Mouse (Mus musculus) central nervous system, embryonic 18 days (tissue): Measurements from ENCODE around the gene Defb6. TPM values are rescaled to one million over a fixed set of nuclear protein-coding genes. Genes with fewer than 3 reads are reported as not detected.

ENCODE experiments used
- polyA plus RNA-seq: library from polyadenylated mRNA; depleted of rRNA; stranded (reverse); fragments of >200 nt; gene quantifications from 2 replicates; pipeline ENCODE4 v1.2.3, GENCODE M21; 2012; rRNA removed

Gene Defb6
- polyA plus RNA-seq = not detected in 2 replicates

DNA sequence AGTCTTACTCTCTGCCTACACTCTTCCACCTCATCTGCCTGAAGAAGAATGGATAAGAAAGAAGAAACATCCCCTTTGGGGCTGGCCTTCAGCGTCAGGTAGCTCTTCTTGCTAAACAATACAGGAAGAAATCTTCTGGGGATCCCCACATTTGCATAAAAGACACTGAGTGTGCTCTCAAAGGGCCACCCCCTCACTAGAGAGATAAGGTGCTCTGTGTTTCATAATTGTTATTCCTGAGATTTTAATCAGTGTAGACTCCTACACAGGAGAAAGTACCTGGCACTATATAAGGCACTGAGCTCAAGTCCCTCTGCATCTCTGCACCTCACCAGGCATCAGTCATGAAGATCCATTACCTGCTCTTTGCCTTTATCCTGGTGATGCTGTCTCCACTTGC lies at the start of gene Defb6:
Gene Defb6, plus strand, starts transcription at position 318 of the 400 bp plus-strand sequence.

DNA sequence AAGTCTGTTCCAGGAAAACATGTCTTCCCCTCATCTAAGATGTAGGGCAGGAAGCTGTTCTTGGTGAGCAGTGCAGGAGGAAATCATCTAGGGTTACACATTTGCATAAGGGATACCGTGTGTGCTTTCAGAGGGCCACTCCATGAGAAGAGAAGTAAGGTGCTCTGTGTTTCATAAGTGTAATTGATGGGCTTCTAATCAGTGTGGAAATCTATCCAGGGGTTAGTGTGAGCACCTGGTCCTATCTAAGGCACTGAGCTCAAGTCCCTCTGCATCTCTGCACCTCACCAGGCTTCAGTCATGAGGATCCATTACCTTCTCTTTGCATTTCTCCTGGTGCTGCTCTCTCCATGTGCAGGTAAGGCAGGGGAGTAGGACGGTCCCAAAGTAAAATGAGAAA lies 14.3 kb downstream of the Defb6 start, which contains the start of gene Defb46:
Gene Defb46, plus strand, starts transcription at position 301 of the 400 bp plus-strand sequence.

DNA sequence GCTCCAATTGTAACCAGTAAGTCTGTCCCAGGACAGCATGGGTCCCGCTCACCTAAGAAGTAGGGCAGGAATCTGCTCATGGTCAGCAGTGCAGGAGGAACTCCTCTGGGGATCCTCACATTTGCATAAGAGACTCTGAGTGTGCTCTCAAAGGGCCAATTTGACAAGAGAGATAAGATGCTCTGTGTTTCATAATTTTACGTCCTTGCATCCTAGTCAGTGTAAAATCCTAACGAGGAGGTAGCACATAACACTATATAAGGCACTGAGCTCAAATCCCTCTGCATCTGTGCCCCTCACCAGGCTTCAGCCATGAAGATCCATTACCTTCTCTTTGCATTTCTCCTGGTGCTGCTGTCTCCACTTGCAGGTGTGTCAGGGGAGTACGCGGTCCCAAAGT lies 22.0 kb downstream of the Defb6 start, which contains the start of gene Defb5:
Gene Defb5, plus strand, starts transcription at position 301 of the 400 bp plus-strand sequence.

Other genes with a start within 250 kb of the Defb6 start
- gene Defb40, start 247.2 kb upstream of the Defb6 start, polyA plus RNA-seq = not detected in 2 replicates
- gene Defb37, start 234.4 kb upstream of the Defb6 start, polyA plus RNA-seq = not detected in 2 replicates
- not detected in 2 replicates for gene Defb38, start 198.9 kb upstream of the Defb6 start, polyA plus RNA-seq
- not detected in 2 replicates for gene Defb39, start 160.7 kb upstream of the Defb6 start, polyA plus RNA-seq
- not detected in 2 replicates for gene Defb12, start 110.6 kb upstream of the Defb6 start, polyA plus RNA-seq
- not detected in 2 replicates for gene Defb34, start 101.7 kb upstream of the Defb6 start, polyA plus RNA-seq
- not detected in 2 replicates for gene Gm45826, start 84.7 kb upstream of the Defb6 start, polyA plus RNA-seq
- not detected in 2 replicates for gene Defb14, start 31.1 kb upstream of the Defb6 start, polyA plus RNA-seq
- not detected in 2 replicates for gene Defb4, start 26.8 kb upstream of the Defb6 start, polyA plus RNA-seq
- not detected in 2 replicates for gene Defb46, start 14.4 kb downstream of the Defb6 start, polyA plus RNA-seq
- not detected in 2 replicates for gene Defb5, start 22.1 kb downstream of the Defb6 start, polyA plus RNA-seq
- not detected in 2 replicates for gene Defb3, start 67.9 kb downstream of the Defb6 start, polyA plus RNA-seq
- gene Defb8, start 222.1 kb downstream of the Defb6 start, polyA plus RNA-seq = not detected in 2 replicates